Mouse (Mus musculus) cerebellum, adult 9-11 months (tissue): ENCODE measurements around the gene Gm13030.
"Not testable (repeated sequence)": the region's sequence is repeated elsewhere in the genome, so short reads cannot be mapped to it uniquely, and the experiment has no call there.

Experiments
- DNase-seq: peaks from one replicate; pipeline ENCODE4 v3.0.0; 2022

Gm13030 gene

GRCm38 (mm10) chr4:138865092-138865491 lies 8.7 kb downstream of the Gm13030 start:
- no peak for DNase-seq

- DNase-seq = no peak
Observed at GRCm38 (mm10) chr4:138863344-138863998, 10.3 kb downstream of the Gm13030 start, which contains the start of gene Pla2g5. Gene Pla2g5 (minus strand): TSS chr4:138863482.

DNA sequence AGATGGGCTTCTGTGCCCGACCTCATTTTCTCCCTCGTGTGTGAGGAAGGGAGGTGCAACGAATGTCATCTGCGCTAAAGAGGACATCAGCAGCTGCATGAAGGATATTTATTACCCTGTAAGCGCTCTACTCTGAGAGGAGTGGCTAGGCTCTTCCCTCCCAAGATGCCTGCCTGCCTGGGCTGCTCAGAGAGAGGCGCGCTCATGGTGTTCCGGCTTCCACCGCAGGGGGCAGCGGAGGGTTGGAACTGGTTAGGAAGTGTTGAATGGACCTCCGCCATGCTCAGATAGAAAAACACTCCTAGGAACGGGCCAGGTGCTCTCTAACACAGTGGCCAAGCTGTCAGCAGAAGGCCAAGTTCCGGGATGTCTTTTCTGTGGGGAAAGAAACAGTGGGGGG lies 14.0 kb downstream of the Gm13030 start:
- DNase-seq = peak; percentile 88

DNA sequence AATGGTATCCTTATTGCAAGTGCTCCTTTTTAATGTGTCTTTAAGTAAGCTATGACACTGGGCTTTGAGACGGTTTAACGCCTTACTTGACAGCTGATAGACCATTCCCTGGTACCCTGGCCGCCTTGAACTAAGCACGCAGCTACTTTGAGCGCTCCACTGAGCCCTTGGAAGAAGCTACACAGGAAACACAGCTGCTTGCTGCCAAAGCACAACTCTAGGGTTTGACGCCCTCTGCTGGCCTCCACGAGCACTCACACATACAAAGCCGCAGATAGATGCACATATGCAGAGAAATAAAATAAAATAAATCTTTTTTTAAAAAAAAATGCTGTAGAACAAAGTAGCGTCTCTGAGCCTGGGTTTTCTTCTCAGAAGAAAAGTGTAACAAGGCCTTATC lies 14.5 kb downstream of the Gm13030 start:
- peak; percentile 40 for DNase-seq

GRCm38 (mm10) chr4:138858446-138858845 lies 15.3 kb downstream of the Gm13030 start:
- DNase-seq = peak; percentile 34

DNA sequence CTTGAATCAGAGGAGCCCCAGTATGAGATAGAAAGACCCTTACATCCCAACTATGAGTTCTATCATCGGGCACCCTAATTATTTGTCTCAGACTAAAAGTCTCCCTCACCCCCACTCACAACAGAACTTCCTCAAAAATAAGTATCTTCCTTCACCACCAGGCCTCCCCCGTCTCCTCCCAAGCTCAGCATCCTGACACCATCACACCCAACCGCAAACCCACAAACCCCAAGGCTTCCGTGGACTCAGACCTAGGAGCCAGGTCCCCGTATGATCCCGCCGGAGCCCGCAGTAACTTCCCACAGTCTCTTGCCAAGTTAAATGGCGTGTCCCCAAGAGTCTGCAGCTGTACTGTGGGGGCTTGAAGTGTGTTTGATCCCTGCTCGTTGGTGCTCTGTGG lies 16.2 kb downstream of the Gm13030 start:
- no peak for DNase-seq

GRCm38 (mm10) chr4:138856491-138856890 lies 17.3 kb downstream of the Gm13030 start:
- peak; percentile 64 for DNase-seq

DNA sequence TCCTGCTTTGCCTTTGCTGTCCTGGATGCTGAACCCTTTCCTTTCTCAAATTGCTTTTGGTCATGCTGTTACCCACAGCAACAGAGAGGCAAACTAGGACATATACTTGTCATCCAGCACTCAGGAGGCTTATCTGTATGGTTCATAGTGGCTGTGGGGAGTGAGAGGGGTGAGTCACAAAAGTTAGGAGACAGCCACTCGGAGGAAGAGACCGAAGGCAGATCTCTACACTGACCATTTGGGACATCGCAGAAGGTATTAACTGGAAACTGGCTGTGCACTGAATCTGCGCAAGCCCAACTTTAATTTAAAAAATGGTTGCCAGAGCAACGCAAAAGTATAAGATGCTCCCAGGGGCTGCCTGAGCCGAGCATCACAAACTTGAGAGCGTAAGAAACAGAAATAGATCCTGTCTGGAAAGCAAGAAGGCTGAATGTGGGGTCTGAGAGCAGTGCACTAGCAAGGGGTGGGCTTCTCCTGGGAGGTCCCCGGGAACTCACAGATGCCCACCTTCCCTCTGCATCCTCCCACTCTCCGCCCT lies 18.6 kb downstream of the Gm13030 start:
- DNase-seq = no peak

DNA sequence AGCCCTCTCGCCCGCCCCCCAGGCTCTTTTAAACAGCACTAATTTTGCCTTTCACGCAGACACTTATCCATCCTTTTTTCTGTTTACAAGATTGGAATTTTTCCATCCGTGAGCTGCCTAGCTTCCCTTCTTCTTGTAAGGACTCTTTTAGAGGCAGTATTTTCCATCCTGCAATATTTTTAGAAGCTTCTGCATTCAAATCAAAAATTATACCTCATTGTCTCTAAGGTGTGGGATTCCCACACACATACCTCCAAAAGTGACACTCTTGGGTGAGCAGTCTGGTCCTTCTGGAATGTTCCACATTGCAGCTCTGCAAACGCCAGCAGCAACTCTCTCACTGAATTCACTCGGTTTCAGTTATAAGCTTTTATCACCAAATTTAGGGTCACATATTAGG lies 20.8 kb downstream of the Gm13030 start:
- DNase-seq = no peak

DNA sequence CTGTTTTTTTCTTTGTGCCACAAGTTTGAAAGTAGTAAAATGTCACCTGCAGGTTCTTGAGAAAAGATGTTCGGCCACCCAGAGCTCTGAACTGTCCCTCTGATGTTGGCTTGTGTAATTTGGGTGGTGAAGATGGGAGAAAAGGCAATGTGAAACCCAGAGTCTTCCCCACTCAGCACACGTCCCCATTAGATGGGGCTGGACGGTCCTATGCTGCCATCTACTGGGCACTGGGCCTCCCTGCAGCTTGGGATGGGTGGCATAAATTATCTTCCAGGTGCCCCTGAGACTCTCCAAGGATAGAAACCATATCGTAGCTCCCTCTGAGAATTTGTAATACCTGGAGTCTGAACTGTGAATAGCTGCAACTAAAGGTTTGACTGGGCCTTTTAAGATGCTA lies 22.3 kb downstream of the Gm13030 start:
- peak; percentile 67 for DNase-seq

- peak; percentile 27 for DNase-seq
Observed at GRCm38 (mm10) chr4:138841386-138841785, 32.4 kb downstream of the Gm13030 start.

DNA sequence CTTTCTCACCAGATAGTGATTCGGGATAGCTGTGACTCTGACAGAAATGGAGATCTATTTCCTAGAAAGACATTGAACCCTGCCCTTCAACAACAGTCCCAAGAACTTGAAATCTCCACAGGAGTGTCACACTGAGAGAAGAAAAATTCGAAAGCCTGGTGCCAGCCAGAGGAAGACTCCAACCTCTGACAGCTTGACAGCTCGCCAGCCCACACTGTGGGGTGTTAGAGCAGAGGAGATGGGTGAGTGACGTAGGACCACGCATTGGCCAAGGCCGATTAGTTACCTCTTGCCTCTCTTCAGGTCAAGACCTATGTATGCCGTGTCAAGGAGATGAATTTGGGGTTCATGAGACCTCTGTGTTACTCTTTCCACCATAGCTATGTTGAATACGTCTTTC lies 33.0 kb downstream of the Gm13030 start:
- DNase-seq = no peak

DNA sequence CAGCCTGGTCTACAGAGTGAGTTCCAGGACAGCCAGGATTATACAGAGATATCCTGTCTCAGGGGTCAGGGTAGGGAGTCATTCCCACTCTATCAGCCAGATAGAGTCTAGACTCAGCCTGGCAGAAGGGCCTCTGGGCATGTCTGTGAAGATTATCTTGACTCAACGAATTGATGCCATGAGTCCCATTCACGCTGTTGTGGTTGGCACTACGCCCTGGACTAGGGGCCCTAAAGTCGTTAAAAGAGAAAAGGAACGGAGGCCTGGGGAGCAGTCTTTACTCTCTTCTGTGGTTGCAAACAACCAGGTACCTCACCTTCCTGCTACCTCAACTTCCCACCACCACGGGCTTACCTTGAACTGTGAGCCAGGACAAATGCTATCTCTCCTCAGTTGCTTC lies 34.0 kb downstream of the Gm13030 start:
- no peak for DNase-seq

GRCm38 (mm10) chr4:138827147-138827546 lies 46.6 kb downstream of the Gm13030 start:
- DNase-seq = no peak

- no peak for DNase-seq
Observed at GRCm38 (mm10) chr4:138825751-138826567, 47.8 kb downstream of the Gm13030 start.

- DNase-seq = no peak
Observed at GRCm38 (mm10) chr4:138824660-138825059, 49.1 kb downstream of the Gm13030 start.

GRCm38 (mm10) chr4:138824161-138824560 lies 49.6 kb downstream of the Gm13030 start:
- not testable (repeated sequence) for DNase-seq

DNA sequence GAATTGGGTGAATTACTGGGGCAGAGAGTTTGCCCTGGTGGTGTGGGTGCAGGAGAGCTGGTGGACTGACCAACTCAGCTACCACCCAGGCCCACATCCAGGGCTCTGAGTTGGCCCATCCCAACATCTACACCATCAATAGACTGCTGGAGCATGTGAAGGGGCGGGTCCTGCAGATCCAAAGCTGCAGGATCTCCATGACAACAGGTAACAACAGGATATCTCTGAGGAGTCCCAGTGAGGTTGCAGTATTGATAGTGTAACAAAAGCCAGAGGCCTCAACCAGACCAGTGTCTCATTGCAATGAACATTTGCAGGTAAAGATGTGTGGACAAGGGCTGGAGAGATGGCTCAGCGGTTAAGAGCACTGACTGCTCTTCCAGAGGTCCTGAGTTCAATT lies 52.7 kb downstream of the Gm13030 start:
- DNase-seq = no peak
